In genomic region chr2:156870519-156870918, GRCm38 (mm10) we compare ENCODE assay signal across 10 mouse cellular contexts. TPM values are rescaled to one million over a fixed set of nuclear protein-coding genes. Genes with fewer than 3 reads are reported as not detected.
A peak's percentile ranks its signal among the peaks of the same experiment; 100 is the strongest.
DNase-seq lines count a peak whose midpoint lies in the region; ATAC-seq and TF ChIP-seq lines count a peak whose summit lies in the region.
"Had no signal": no experiment of that assay in that cellular context is flagged by ENCODE, and none has a peak within 500 bp of the region (broad histone marks: within the 10 kb centered on the region; RNA-seq: fewer than 3 reads in every experiment).

No protein-coding gene starts in this region.

- peaks cover 2% of the 10 kb centered on the region; the same call in 1 of the 2 replicates for H3K79me2 ChIP-seq in heart, adult 2 months (replicated peaks; ENCODE audit: control insufficient read depth, insufficient read depth, low read length)
- peaks cover 9% of the 10 kb centered on the region for H3K79me2 ChIP-seq in MEL (ENCODE audit: control insufficient read depth, insufficient read depth, low read length, poor library complexity)

- H3K9ac ChIP-seq in heart, adult 2 months (ENCODE audit: low read depth, low read length) = no peak overlapping the region
- no peak overlapping the region for H3K9ac ChIP-seq in heart, embryonic 11.5 days (ENCODE audit: low read depth, low read length)
- no peak overlapping the region for H3K9ac ChIP-seq in MEL (ENCODE audit: control insufficient read depth, low read depth, low read length, poor library complexity, severe bottlenecking)
- H3K9ac ChIP-seq in intestine, embryonic 16.5 days (ENCODE audit: low read depth, low read length) = no peak overlapping the region; the same call in 1 of the 2 replicates

- TF ChIP-seq CTCF in heart, adult 2 months (IDR thresholded peaks at IDR 0.05) = no peak
- TF ChIP-seq CTCF in MEL (IDR thresholded peaks at IDR 0.05 in 2 of 3, conservative IDR thresholded peaks at IDR 0.05 in 1 of 3; ENCODE audit: control insufficient read depth in 1 of 3, insufficient read depth in 1 of 3, low read depth in 2 of 3, low read length in 3 of 3, poor library complexity in 1 of 3, severe bottlenecking in 1 of 3) = no peak

- peaks cover 9% of the 10 kb centered on the region for H3K4me1 ChIP-seq in heart, adult 2 months (ENCODE audit: control insufficient read depth, insufficient read depth, low read length)
- 0 out of 2 replicates have a peak, but pooled peaks cover 5% of the 10 kb centered on the region for H3K4me1 ChIP-seq in heart, embryonic 11.5 days (ENCODE audit: control insufficient read depth, insufficient read depth, low read length)
- peaks cover 4 to 15% of the 10 kb centered on the region in 2 experiments; a peak in 3 of 4 replicates for H3K4me1 ChIP-seq in MEL (ENCODE audit: control insufficient read depth in 1 of 2, insufficient read depth in 2 of 2, low read length in 2 of 2)
- H3K4me1 ChIP-seq in intestine, embryonic 16.5 days (ENCODE audit: control insufficient read depth, insufficient read depth, low read length) = peaks cover 17% of the 10 kb centered on the region

- TF ChIP-seq RAD21 in MEL (IDR thresholded peaks at IDR 0.05; ENCODE audit: low read depth, low read length) = no peak

- H3K9me3 ChIP-seq in heart, embryonic 11.5 days (replicated peaks; ENCODE audit: control insufficient read depth, low read length) = no peaks in the 10 kb centered on the region
- no peaks in the 10 kb centered on the region for H3K9me3 ChIP-seq in MEL (replicated peaks; ENCODE audit: insufficient read depth, low read length)
- no peaks in the 10 kb centered on the region for H3K9me3 ChIP-seq in intestine, embryonic 16.5 days (ENCODE audit: control insufficient read depth, low read length)

- WGBS in heart, adult 2 months = 11% methylated on average over 6 of the region's 6 CpGs
- WGBS in heart, embryonic 11.5 days (ENCODE audit: insufficient replicate concordance) = 54% methylated on average over 6 of the region's 6 CpGs
- WGBS in intestine, embryonic 16.5 days = 35% methylated on average over 6 of the region's 6 CpGs

- TF ChIP-seq EP300 in heart, adult 2 months (IDR thresholded peaks at IDR 0.05; ENCODE audit: insufficient read depth, low read depth, low read length) = no peak
- TF ChIP-seq EP300 in MEL (IDR thresholded peaks at IDR 0.05; ENCODE audit: low read depth in 1 of 2, low read length in 2 of 2) = 0 out of 4 replicates have a peak, but pooled peaks of 1 of the 2 experiments have one; percentile 27

- no peak for ATAC-seq in heart, embryonic 11.5 days (replicated peaks; ENCODE audit: insufficient number of reproducible peaks, low FRiP score, low TSS enrichment)
- 0 out of 2 replicates have a peak, but pooled peaks have one; percentile 14 for ATAC-seq in intestine, embryonic 16.5 days
- ATAC-seq in inflammation-experienced regulatory T-cells, adult 6 months = no peak

- H3K4me3 ChIP-seq in heart, adult 2 months = no peak overlapping the region
- H3K4me3 ChIP-seq in heart, embryonic 11.5 days (ENCODE audit: low read depth, low read length) = no peak overlapping the region
- no peak overlapping the region for H3K4me3 ChIP-seq in MEL (ENCODE audit: control insufficient read depth in 1 of 2, insufficient read depth in 1 of 2, low read depth in 2 of 2, low read length in 2 of 2)
- H3K4me3 ChIP-seq in intestine, embryonic 16.5 days (ENCODE audit: low read length) = no peak overlapping the region

- no peak overlapping the region for H3K27ac ChIP-seq in heart, adult 2 months
- no peak overlapping the region for H3K27ac ChIP-seq in heart, embryonic 11.5 days (ENCODE audit: low read depth, low read length)
- H3K27ac ChIP-seq in MEL (ENCODE audit: control insufficient read depth, low read depth, low read length) = no peak overlapping the region
- H3K27ac ChIP-seq in intestine, embryonic 16.5 days (ENCODE audit: low read length) = no peak overlapping the region

- no peaks in the 10 kb centered on the region for H3K27me3 ChIP-seq in heart, adult 2 months (ENCODE audit: control insufficient read depth, insufficient read depth, low read length)
- no peaks in the 10 kb centered on the region for H3K27me3 ChIP-seq in heart, embryonic 11.5 days (ENCODE audit: control insufficient read depth, insufficient read depth, low read length)
- no peaks in the 10 kb centered on the region for H3K27me3 ChIP-seq in MEL (ENCODE audit: control insufficient read depth in 1 of 2, insufficient read depth in 2 of 2, low read length in 2 of 2)
- no peaks in the 10 kb centered on the region for H3K27me3 ChIP-seq in intestine, embryonic 16.5 days (replicated peaks; ENCODE audit: control insufficient read depth, insufficient read depth, low read length)

- peaks cover 5% of the 10 kb centered on the region for H3K36me3 ChIP-seq in heart, adult 2 months (ENCODE audit: control insufficient read depth, insufficient read depth, low read length)
- peaks cover 24% of the 10 kb centered on the region for H3K36me3 ChIP-seq in heart, embryonic 11.5 days (ENCODE audit: control insufficient read depth, insufficient read depth, low read length)
- H3K36me3 ChIP-seq in MEL (ENCODE audit: control insufficient read depth in 1 of 2, insufficient read depth in 2 of 2, low read length in 2 of 2) = peaks cover 12 to 24% of the 10 kb centered on the region in 2 experiments
- peaks cover 9% of the 10 kb centered on the region; the same call in 1 of the 2 replicates for H3K36me3 ChIP-seq in intestine, embryonic 16.5 days (ENCODE audit: control insufficient read depth, insufficient read depth, low read length)

- no peak overlapping the region for H3K4me2 ChIP-seq in heart, embryonic 11.5 days
- no peak overlapping the region for H3K4me2 ChIP-seq in intestine, embryonic 16.5 days (ENCODE audit: low read depth, low read length)

- DNase-seq in heart, adult 2 months = peak; percentile 48 to 59
- peak; percentile 63 for DNase-seq in MEL (ENCODE audit: low read depth, low spot score)
- DNase-seq in adrenal gland, adult 8-10 months = peak; percentile 44
- no peak for DNase-seq in layer of hippocampus, adult 18-20 months (ENCODE audit: low spot score in 2 of 2)
- DNase-seq in spleen, postnatal 4 days (ENCODE audit: low spot score in 2 of 2) = no peak
- DNase-seq: thymus, postnatal 14 days had no signal

- intact Hi-C loops in heart, adult 2 months (cut with DNase I) = loop anchor here (5.0 kb wide), 1 partner anchor 127 kb away; no protein-coding TSS in a partner anchor

- no peak for TF ChIP-seq POLR2A in heart, adult 2 months (IDR thresholded peaks at IDR 0.05; ENCODE audit: insufficient read depth, low read depth, low read length)
- no peak for TF ChIP-seq POLR2A in MEL (IDR thresholded peaks at IDR 0.05; ENCODE audit: control insufficient read depth in 1 of 2, insufficient read depth in 1 of 2, low read depth in 1 of 2, low read length in 2 of 2, poor library complexity in 1 of 2)

RNA-seq across cellular contexts. Expression of gene Rab5if, which starts 7.6 kb away (rescaled TPM):
- 100 to 1,000 TPM; 104 to 116 TPM for total RNA-seq in heart, adult 2 months (2021)
- polyA plus RNA-seq in heart, adult 2 months (2012; rRNA removed) = 64.4 and 119 TPM in 2 replicates
- polyA plus RNA-seq in heart, embryonic 11.5 days (2014; fragmentation: Nextera tagmentation; extraction: Ambion mirVana) = 191 TPM in 2 replicates
- total RNA-seq in MEL (2012; rRNA removed) = 211 and 226 TPM in 2 replicates
- polyA plus RNA-seq in MEL (2012; ENCODE audit: insufficient read depth in 1 of 2, insufficient read length in 2 of 2, low read depth in 1 of 2, low replicate concordance in 2 of 2, missing spikeins in 1 of 2) = 100 to 1,000 TPM; 263 to 315 TPM
- total RNA-seq in adrenal gland, adult 8-10 months (2022) = 100 to 1,000 TPM; 134 to 305 (median 233) TPM
- 295 and 299 TPM in 2 replicates for polyA plus RNA-seq in intestine, embryonic 16.5 days (2015; fragmentation: Nextera tagmentation; extraction: Ambion mirVana)
- 1 to 10 TPM; 3.3 to 4.6 (median 3.3) TPM for polyA plus RNA-seq in inflammation-experienced regulatory T-cells, adult 6 months (2017; shearing (Covaris generic))
- total RNA-seq in layer of hippocampus, adult 18-20 months (2021) = 10 to 100 TPM; 88.3 to 98.8 TPM

RNA-seq across cellular contexts. Expression of gene 4930518I15Rik, which starts 12.8 kb away (rescaled TPM):
- total RNA-seq in heart, adult 2 months (2021) = under 1 TPM; 0.55 to 0.84 TPM
- 0.59 and 1.7 TPM in 2 replicates for polyA plus RNA-seq in heart, adult 2 months (2012; rRNA removed)
- polyA plus RNA-seq in heart, embryonic 11.5 days (2014; fragmentation: Nextera tagmentation; extraction: Ambion mirVana) = 4.1 and 4.6 TPM in 2 replicates
- total RNA-seq in MEL (2012; rRNA removed) = 0.23 TPM in 1 of 2 replicates, not detected in the other
- under 1 TPM in 1 of 2 experiments, not detected in 1; 0.60 TPM for polyA plus RNA-seq in MEL (2012; ENCODE audit: insufficient read depth in 1 of 2, insufficient read length in 2 of 2, low read depth in 1 of 2, low replicate concordance in 2 of 2, missing spikeins in 1 of 2)
- total RNA-seq in adrenal gland, adult 8-10 months (2022) = 1 to 10 TPM; 2.6 to 6.2 (median 4.0) TPM
- 5.1 and 5.3 TPM in 2 replicates for polyA plus RNA-seq in intestine, embryonic 16.5 days (2015; fragmentation: Nextera tagmentation; extraction: Ambion mirVana)
- polyA plus RNA-seq in inflammation-experienced regulatory T-cells, adult 6 months (2017; shearing (Covaris generic)) = 10 to 100 TPM; 13.4 to 30.1 (median 27.0) TPM
- 1 to 10 TPM; 1.7 to 2.7 TPM for total RNA-seq in layer of hippocampus, adult 18-20 months (2021)

RNA-seq across cellular contexts. Expression of gene Sla2, which starts 16.5 kb away (rescaled TPM):
- not detected for total RNA-seq in heart, adult 2 months (2021)
- 0.33 TPM in 1 of 2 replicates, not detected in the other for polyA plus RNA-seq in heart, adult 2 months (2012; rRNA removed)
- 1.0 and 1.1 TPM in 2 replicates for polyA plus RNA-seq in heart, embryonic 11.5 days (2014; fragmentation: Nextera tagmentation; extraction: Ambion mirVana)
- total RNA-seq in MEL (2012; rRNA removed) = 7.7 and 9.0 TPM in 2 replicates
- polyA plus RNA-seq in MEL (2012; ENCODE audit: insufficient read depth in 1 of 2, insufficient read length in 2 of 2, low read depth in 1 of 2, low replicate concordance in 2 of 2, missing spikeins in 1 of 2) = under 1 TPM in 1 of 2 experiments, not detected in 1; 0.40 TPM
- total RNA-seq in adrenal gland, adult 8-10 months (2022) = under 1 TPM in 1 of 4 experiments, not detected in 3; 0.14 TPM
- polyA plus RNA-seq in intestine, embryonic 16.5 days (2015; fragmentation: Nextera tagmentation; extraction: Ambion mirVana) = 0.54 and 0.71 TPM in 2 replicates
- 10 to 100 TPM; 55.1 to 91.5 (median 58.8) TPM for polyA plus RNA-seq in inflammation-experienced regulatory T-cells, adult 6 months (2017; shearing (Covaris generic))
- total RNA-seq in layer of hippocampus, adult 18-20 months (2021) = under 1 TPM; 0.30 to 0.42 TPM
- total RNA-seq: left cerebral cortex, postnatal 10 days had no signal

RNA-seq across cellular contexts. Expression of gene Tgif2, which starts 30.7 kb away (rescaled TPM):
- total RNA-seq in heart, adult 2 months (2021) = under 1 TPM; 0.63 to 0.66 TPM
- polyA plus RNA-seq in heart, adult 2 months (2012; rRNA removed) = 0.76 and 1.2 TPM in 2 replicates
- 42.7 and 44.1 TPM in 2 replicates for polyA plus RNA-seq in heart, embryonic 11.5 days (2014; fragmentation: Nextera tagmentation; extraction: Ambion mirVana)
- 15.2 and 16.9 TPM in 2 replicates for total RNA-seq in MEL (2012; rRNA removed)
- polyA plus RNA-seq in MEL (2012; ENCODE audit: insufficient read depth in 1 of 2, insufficient read length in 2 of 2, low read depth in 1 of 2, low replicate concordance in 2 of 2, missing spikeins in 1 of 2) = 10 to 100 TPM in 1 of 2 experiments, not detected in 1; 43.3 TPM
- 1 to 10 TPM; 2.4 to 4.0 (median 3.8) TPM for total RNA-seq in adrenal gland, adult 8-10 months (2022)
- polyA plus RNA-seq in intestine, embryonic 16.5 days (2015; fragmentation: Nextera tagmentation; extraction: Ambion mirVana) = 28.3 and 28.6 TPM in 2 replicates
- 1 to 10 TPM; 3.1 to 9.7 (median 4.6) TPM for polyA plus RNA-seq in inflammation-experienced regulatory T-cells, adult 6 months (2017; shearing (Covaris generic))
- total RNA-seq in layer of hippocampus, adult 18-20 months (2021) = 1 to 10 TPM in 1 of 2 experiments, under 1 TPM in 1; 0.56 to 1.1 TPM

Comparison
In these comparisons a context has a peak if more than half of its experiments do, and no peak if none do; other contexts are left out.
1. DNase-seq: peak in heart, adult 2 months (2 of 2), MEL (single experiment) and adrenal gland, adult 8-10 months (single experiment); none in layer of hippocampus, adult 18-20 months (0 of 2) and spleen, postnatal 4 days (0 of 2).
2. RNA of gene Rab5if, which starts 7.6 kb away (polyA plus RNA-seq): 263 to 315 TPM in MEL, 295 to 299 TPM in intestine, embryonic 16.5 days, 191 TPM in heart, embryonic 11.5 days and 64.4 to 119 TPM in heart, adult 2 months; 3.3 to 4.6 TPM in inflammation-experienced regulatory T-cells, adult 6 months; every median in the first group is over 10 times any median in the second.
3. RNA of gene Sla2, which starts 16.5 kb away (polyA plus RNA-seq): 55.1 to 91.5 TPM in inflammation-experienced regulatory T-cells, adult 6 months; 1.0 to 1.1 TPM in heart, embryonic 11.5 days, 0.54 to 0.71 TPM in intestine, embryonic 16.5 days, 0.40 TPM in MEL and 0.33 TPM in heart, adult 2 months; every median in the first group is over 10 times any median in the second.